Mouse (Mus musculus) natural killer cell, adult 2 months (primary cell): ENCODE data around the gene Nans.
A peak's percentile ranks its signal among the peaks of the same experiment; 100 is the strongest.

Experiments
- DNase-seq, 2 experiments: peaks; one replicate each; pipeline ENCODE4 v3.0.0; 2022; ENCODE audit warnings: low spot score in 2 of 2

Gene Nans

GRCm38 (mm10) chr4:46489028-46489925, at the start of gene Nans:
Nans (plus strand) TSS chr4:46489248.
- DNase-seq = peak; percentile 91 to 93

DNA sequence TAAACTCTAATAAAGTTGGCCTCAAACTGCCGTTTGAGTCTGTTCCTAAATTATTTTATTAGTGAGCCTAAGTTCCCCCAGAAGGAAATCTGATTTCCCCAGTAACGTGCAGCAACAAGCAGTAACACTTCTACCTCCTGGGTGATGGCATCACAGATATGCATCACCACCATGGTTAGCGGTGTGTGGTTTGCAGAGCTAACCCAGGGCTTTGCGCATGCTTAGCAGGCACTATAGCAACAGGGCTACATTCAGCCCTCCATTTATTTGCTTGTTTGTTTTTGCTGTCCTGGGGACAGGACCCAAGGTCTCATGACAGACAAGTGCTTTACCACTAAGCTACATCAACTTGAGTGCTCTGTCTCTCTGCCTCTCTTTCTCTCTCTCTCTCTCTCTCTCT, 46.5 kb upstream of the Nans start:
- DNase-seq = peak; percentile 79 to 91

GRCm38 (mm10) chr4:46445237-46445945, 43.7 kb upstream of the Nans start:
- no peak for DNase-seq

DNA sequence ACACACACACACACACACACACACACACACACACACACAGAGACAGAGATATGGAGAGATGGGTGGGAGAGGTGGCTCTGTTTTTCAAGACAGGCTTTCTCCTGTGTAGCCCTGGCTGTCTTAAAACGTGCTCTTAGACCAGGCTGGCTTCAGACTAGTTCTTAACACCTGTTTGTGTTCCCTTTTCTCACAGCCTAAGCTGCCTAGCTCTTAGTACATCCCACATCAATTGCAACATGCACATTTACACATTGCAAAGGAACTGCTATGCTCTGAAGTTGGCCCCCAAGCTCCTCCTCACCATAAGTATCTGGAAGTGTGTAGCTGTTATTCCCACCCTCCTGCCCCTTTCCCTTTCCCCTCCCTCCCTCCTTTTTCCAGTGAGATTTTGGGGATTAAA, 41.6 kb upstream of the Nans start:
- no peak for DNase-seq

- no peak for DNase-seq
Measured at GRCm38 (mm10) chr4:46448886-46449285, 40.2 kb upstream of the Nans start.

GRCm38 (mm10) chr4:46450020-46450518, 39.0 kb upstream of the Nans start:
- DNase-seq = no peak

GRCm38 (mm10) chr4:46450519-46451131, 38.4 kb upstream of the Nans start, which contains the start of gene Anp32b:
Anp32b (plus strand) TSS chr4:46450902.
- peak; percentile 82 to 89 for DNase-seq

GRCm38 (mm10) chr4:46451240-46451757, 37.7 kb upstream of the Nans start:
- DNase-seq = peak; percentile 49 to 67

DNA sequence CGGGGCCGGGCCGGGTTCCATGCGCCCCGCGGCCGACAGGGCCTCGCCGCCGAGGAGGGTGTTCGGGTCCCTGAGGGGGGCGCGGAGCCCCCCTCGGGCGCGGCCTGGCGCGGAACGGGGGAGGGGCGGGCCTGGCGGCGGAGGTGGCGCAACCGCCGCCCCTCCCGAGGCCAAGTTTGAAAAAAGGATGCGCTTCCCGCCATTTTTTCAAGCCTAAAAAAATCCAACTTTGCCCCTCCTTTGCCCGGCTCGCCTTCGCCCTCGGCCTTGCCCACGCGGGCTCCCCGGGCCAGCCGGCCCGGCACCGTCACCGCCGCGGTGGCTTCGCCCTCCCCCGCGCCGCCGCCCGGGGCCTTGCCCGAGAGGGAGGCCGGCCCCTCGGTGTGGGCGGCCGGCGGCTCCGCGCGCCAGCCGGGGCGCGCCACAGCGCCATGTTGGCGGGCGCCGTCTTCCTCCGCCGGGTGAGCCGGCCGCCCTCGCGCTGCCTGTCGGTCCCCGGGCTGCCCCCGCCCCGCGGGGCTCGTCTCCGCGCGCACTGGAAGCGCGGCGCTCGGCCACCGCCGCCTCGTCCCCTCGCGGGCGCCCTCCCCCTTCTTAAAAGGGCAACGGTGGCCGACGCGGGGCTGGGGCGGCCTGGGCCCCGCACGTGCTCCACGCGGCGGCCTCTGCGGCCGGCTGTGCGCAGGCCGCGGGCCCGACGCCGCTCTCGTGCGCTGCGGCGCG, 37.1 kb upstream of the Nans start:
- peak; percentile 60 to 74 for DNase-seq

DNA sequence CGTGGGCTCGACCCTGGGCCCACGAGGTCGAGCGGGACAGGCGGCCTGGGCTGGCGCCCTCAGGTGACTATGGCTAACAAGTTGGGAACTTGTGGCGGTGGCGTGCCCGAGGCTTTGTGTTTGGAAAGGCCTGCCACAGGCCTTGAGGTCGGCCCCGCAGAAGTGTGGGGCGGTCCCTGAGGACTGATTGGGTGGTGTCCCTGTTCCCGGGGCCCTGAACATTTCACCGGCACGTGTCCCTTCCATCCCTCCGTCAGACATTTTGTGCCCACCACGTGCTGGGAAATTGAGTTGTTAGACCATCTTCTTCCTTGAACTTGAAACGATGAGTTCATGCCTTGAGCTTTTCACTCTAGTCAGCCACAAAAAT, 36.6 kb upstream of the Nans start:
- peak; percentile 37 to 56 for DNase-seq

DNA sequence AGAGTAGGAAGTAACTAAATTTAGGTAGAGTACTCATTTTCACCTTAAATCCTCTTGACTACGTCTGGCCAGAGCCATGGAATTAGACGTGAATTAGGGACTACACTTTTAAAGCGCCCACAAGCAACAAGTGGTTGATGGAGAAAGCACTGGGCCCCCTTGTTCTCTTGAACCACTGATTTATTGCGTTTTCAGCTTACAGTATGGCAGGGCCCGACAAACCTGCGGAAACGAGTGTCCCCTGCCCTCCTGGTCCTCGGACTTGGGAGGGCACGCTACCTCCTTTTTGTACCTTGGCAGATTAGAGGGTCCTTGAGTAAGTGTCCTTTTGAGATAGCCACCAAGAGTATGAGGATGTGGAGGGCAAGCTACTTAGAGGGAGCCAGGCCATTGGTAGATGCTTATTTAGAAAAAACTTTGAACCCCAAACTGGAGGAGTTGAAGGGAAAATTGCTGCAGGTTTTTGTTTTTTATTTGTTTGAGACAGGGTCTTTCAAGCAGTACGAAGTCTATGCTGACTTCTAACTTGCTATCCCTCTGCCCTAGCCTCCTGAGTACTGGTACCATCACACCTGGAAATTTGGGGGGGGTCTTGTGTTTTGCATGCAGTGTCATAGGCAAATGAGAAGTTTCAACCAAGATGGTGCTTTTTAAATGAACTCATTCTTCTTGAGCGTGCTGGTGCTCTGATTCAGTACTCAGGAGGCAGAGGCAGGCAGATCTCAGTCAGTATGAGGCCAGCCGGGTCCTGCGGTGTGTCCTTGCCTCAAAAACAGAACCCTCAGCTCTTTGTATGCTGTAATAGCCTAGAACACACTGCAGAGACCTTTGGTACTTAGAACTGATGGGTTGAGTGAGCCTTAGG, 36.0 kb upstream of the Nans start:
- no peak for DNase-seq

DNA sequence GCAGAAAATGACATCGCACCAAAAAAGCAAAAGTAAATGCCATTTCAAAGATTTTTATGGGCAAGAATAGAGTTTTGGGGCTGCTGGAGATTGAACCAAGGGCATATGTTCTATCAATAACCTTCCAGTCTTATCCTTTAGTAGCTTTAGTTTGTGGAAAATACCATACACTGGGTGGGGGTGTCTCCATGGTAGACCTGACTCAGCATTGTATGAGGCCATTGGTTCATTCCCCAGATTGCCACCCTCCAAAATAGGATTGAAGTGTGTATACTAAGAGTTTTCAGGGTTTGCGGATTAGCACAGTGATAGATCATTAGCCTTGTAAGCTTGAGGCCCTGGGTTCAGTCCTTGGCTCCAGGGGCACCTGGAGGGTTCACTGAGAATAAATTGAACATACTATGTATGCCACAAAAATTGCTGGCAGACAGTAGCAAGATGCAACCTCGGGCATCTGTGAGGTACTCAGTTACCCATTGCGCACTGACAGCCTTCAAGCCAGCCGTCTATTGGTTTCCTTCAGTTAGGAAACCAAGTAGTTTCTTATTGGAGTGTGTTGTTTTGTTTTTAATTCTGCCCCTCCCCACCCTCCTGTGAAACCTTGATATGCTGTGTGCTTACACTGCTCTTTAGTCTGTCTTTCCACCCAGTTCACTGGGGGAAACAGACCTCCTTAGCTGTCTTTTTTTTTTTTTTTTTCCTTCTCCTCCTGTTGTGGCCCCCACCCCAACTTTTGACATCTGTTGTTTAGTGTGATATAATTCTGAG, 34.8 kb upstream of the Nans start:
- DNase-seq = no peak

- DNase-seq = no peak
Measured at GRCm38 (mm10) chr4:46456762-46457161, 32.3 kb upstream of the Nans start.

GRCm38 (mm10) chr4:46457186-46457585, 31.9 kb upstream of the Nans start:
- DNase-seq = no peak

DNA sequence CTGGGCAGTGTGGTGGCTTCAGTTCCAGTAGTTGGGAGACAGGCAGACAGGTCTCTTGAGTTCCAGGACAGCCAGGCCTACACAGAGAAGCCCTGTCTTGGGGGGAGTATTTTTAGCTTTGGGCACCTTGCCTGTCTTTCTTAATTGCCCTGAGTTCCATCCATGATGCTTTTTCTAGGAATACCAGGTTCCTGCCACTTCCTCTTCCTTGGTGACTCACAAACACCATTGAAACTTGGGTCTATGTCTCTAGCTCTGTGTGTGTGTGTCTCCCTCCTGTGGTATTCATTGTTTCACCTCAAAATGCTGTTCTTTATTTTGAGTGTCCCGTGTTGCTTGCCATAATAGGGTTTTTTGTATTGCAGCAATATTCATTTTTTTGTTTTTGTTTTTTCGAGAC, 30.6 kb upstream of the Nans start:
- no peak for DNase-seq

- peak in 1 of 2 experiments; percentile 56 for DNase-seq
Measured at GRCm38 (mm10) chr4:46463130-46463830, 25.8 kb upstream of the Nans start.

DNA sequence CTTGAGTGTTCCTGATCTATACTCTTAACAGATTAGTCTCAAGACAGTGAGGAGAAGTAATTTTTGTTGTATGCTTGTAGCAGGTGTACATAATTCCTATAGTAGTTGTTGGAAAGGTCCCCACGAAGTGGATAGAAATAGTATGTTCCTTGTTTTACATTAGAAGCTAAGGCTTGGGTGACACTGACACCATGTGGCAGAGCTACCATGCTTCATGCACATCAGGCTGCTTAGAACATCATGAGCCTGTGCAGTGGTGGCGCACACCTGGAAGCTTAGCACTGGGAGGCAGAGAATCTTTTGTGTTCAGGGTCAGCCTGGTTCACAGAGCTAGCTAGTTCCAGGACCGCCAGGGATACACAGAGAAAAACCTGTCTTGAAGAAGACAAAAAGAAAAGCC, 23.3 kb upstream of the Nans start:
- no peak for DNase-seq

- no peak for DNase-seq
Measured at GRCm38 (mm10) chr4:46475101-46475500, 13.9 kb upstream of the Nans start.

DNA sequence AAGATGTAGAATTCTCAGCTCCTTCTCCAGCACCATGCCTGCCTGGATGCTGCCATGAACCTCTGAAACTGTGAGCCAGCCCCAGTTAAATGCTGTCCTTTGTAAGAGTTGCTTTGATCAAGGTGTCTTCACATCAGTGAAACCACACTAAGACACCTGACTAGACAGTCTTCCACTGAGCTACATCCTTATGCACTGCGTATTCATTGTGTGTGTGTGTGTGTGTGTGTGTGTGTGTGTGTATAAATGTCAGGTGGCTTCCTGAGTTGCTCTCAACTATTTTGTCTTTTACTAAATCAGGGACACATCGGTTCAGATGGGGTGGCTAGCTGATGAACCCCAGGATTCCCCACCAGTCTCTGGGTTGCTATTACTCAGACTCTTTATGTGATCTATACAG, 10.0 kb upstream of the Nans start:
- no peak for DNase-seq
